In the genomic region with DNA sequence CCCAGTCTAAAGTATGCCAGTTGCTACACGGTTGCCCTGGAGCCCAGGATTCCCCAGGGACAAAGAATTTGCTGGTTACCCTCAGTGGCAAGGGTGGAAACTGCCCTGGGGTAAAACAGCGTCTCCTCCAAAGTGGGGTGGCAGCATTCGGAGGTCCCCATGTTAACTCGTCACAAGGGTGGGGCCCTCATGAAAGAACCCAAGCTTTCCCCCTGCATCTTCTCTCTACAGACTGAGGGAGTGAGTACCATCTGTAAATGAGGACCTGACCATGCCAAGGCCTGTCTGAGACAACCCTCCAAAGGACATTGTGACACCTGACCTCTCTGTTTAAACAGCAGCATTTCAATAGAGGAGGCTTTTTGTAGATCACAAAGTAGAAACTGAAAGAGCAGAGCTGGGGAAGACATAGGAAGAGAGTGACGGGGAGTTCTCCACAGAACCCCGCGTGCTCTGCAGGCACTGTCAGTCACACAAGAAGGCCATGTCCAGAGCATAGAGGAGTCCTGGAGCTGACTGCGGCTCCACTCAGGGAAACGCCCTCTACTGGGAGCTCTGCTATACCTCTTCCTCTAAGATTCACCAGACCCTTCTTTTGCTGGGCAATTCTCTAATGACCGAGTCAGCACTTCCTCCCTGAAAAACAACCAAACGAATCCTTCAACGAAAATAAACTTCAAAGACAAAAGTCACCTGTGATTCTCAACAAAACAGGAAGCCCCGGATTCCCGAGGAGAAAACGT, we compare ENCODE assay signal across 10 mouse cellular contexts. TPM values are rescaled to one million over a fixed set of nuclear protein-coding genes. Genes with fewer than 3 reads are reported as not detected.
A peak's percentile ranks its signal among the peaks of the same experiment; 100 is the strongest.
DNase-seq lines count a peak whose midpoint lies in the region; ATAC-seq lines count a peak whose summit lies in the region.
"Had no signal": no experiment of that assay in that cellular context is flagged by ENCODE, and none has a peak within 500 bp of the region (broad histone marks: within the 10 kb centered on the region; RNA-seq: fewer than 3 reads in every experiment).

No protein-coding gene starts in this region.

- no peak overlapping the region for H3K27ac ChIP-seq in kidney, embryonic 16.5 days (ENCODE audit: low read length)
- H3K27ac ChIP-seq in kidney, embryonic 14.5 days (ENCODE audit: low read depth, low read length): no peak overlapping the region
- no peak overlapping the region for H3K27ac ChIP-seq in midbrain, embryonic 16.5 days (ENCODE audit: low read length)
- H3K27ac ChIP-seq: embryonic facial prominence, embryonic 13.5 days; macrophage had no signal

- 38% methylated on average over 15 of the region's 15 CpGs for WGBS in kidney, embryonic 16.5 days
- WGBS in kidney, embryonic 14.5 days: 38% methylated on average over 15 of the region's 15 CpGs
- 35% methylated on average over 15 of the region's 15 CpGs for WGBS in midbrain, embryonic 16.5 days

- no peaks in the 10 kb centered on the region for H3K4me1 ChIP-seq in kidney, embryonic 16.5 days (ENCODE audit: insufficient read depth, low read length)
- no peaks in the 10 kb centered on the region for H3K4me1 ChIP-seq in kidney, embryonic 14.5 days (ENCODE audit: control insufficient read depth, insufficient read depth, low read length)
- H3K4me1 ChIP-seq in midbrain, embryonic 16.5 days (ENCODE audit: control insufficient read depth, insufficient read depth, low read length): peaks cover 3% of the 10 kb centered on the region; the same call in 1 of the 2 replicates
- H3K4me1 ChIP-seq: embryonic facial prominence, embryonic 13.5 days had no signal

- 0 out of 2 replicates have a peak, but pooled peaks have one; percentile 54 for ATAC-seq in kidney, embryonic 16.5 days (ENCODE audit: low FRiP score, low TSS enrichment)
- ATAC-seq in kidney, embryonic 14.5 days (ENCODE audit: low FRiP score, low TSS enrichment): no peak
- peak; percentile 93 for ATAC-seq in common myeloid progenitor, adult 5-6 weeks (replicated peaks; ENCODE audit: low read depth, poor library complexity, severe bottlenecking)
- ATAC-seq in midbrain, embryonic 16.5 days: no peak

- intact Hi-C loops in gastrocnemius, postnatal 36 days (cut with DNase I): no loop called here

- no peaks in the 10 kb centered on the region for H3K36me3 ChIP-seq in kidney, embryonic 16.5 days (ENCODE audit: insufficient read depth, low read length)
- H3K36me3 ChIP-seq in kidney, embryonic 14.5 days (ENCODE audit: control insufficient read depth, insufficient read depth, low read length): no peaks in the 10 kb centered on the region
- no peaks in the 10 kb centered on the region for H3K36me3 ChIP-seq in midbrain, embryonic 16.5 days (ENCODE audit: control insufficient read depth, insufficient read depth, low read length)
- H3K36me3 ChIP-seq: embryonic facial prominence, embryonic 13.5 days had no signal

- no peak overlapping the region for H3K9ac ChIP-seq in kidney, embryonic 16.5 days (replicated peaks; ENCODE audit: low read length)
- no peak overlapping the region for H3K9ac ChIP-seq in kidney, embryonic 14.5 days (ENCODE audit: low read depth, low read length)
- H3K9ac ChIP-seq in midbrain, embryonic 16.5 days (ENCODE audit: low read depth, low read length): 0 out of 2 replicates have a peak overlapping the region, but pooled peaks have one; percentile 11
- H3K9ac ChIP-seq: embryonic facial prominence, embryonic 13.5 days had no signal

- DNase-seq in MEL-GATA-1-ER (ENCODE audit: extremely low read depth, low read depth): peak; percentile 29
- DNase-seq in kidney, postnatal 25 days: peak; percentile 47 to 52
- DNase-seq in frontal cortex, postnatal 10 days (ENCODE audit: low spot score in 2 of 2): no peak
- no peak for DNase-seq in gastrocnemius, postnatal 36 days

- H3K4me2 ChIP-seq in kidney, embryonic 16.5 days (replicated peaks; ENCODE audit: low read depth, low read length): no peak overlapping the region
- H3K4me2 ChIP-seq in kidney, embryonic 14.5 days (replicated peaks; ENCODE audit: low read depth, low read length): no peak overlapping the region
- no peak overlapping the region for H3K4me2 ChIP-seq in midbrain, embryonic 16.5 days (ENCODE audit: low read length)
- H3K4me2 ChIP-seq: embryonic facial prominence, embryonic 13.5 days had no signal

- H3K4me3 ChIP-seq in kidney, embryonic 16.5 days (ENCODE audit: low read length): no peak overlapping the region
- no peak overlapping the region for H3K4me3 ChIP-seq in kidney, embryonic 14.5 days (ENCODE audit: low read length)
- H3K4me3 ChIP-seq in midbrain, embryonic 16.5 days (ENCODE audit: low read depth, low read length): no peak overlapping the region
- H3K4me3 ChIP-seq: embryonic facial prominence, embryonic 13.5 days had no signal

- H3K27me3 ChIP-seq in kidney, embryonic 16.5 days (ENCODE audit: insufficient read depth, low read length): peaks cover 2% of the 10 kb centered on the region; the same call in 1 of the 2 replicates
- H3K27me3 ChIP-seq in kidney, embryonic 14.5 days (ENCODE audit: control insufficient read depth, insufficient read depth, low read length): no peaks in the 10 kb centered on the region
- H3K27me3 ChIP-seq in midbrain, embryonic 16.5 days (ENCODE audit: control insufficient read depth, insufficient read depth, low read depth, low read length): no peaks in the 10 kb centered on the region; the same call in 1 of the 2 replicates

- H3K9me3 ChIP-seq in kidney, embryonic 16.5 days (ENCODE audit: low read length): no peaks in the 10 kb centered on the region
- no peaks in the 10 kb centered on the region for H3K9me3 ChIP-seq in kidney, embryonic 14.5 days (ENCODE audit: control insufficient read depth, low read length)
- no peaks in the 10 kb centered on the region for H3K9me3 ChIP-seq in midbrain, embryonic 16.5 days (replicated peaks; ENCODE audit: control insufficient read depth, low read length, poor library complexity, severe bottlenecking)
- H3K9me3 ChIP-seq: embryonic facial prominence, embryonic 13.5 days had no signal

RNA-seq across cellular contexts. Expression of gene Lpcat1, which starts 49.3 kb away (rescaled TPM):
- 31.1 and 35.1 TPM in 2 replicates for polyA plus RNA-seq in kidney, embryonic 16.5 days (2015; fragmentation: Nextera tagmentation; extraction: Ambion mirVana)
- polyA plus RNA-seq in kidney, embryonic 14.5 days (2014; fragmentation: Nextera tagmentation; extraction: Ambion mirVana): 39.8 and 45.0 TPM in 2 replicates
- 14.2 and 18.7 TPM in 2 replicates for total RNA-seq in common myeloid progenitor, adult 5-6 weeks (2017)
- 75.7 and 78.3 TPM in 2 replicates for polyA plus RNA-seq in midbrain, embryonic 16.5 days (2015; fragmentation: Nextera tagmentation; extraction: Ambion mirVana)
- 1 to 10 TPM; 2.7 TPM for total RNA-seq in gastrocnemius, postnatal 36 days (2021)

Comparison
In these comparisons a context has a peak if more than half of its experiments do, and no peak if none do; other contexts are left out.
1. ATAC-seq: peak in kidney, embryonic 16.5 days (single experiment) and common myeloid progenitor, adult 5-6 weeks (single experiment); none in kidney, embryonic 14.5 days (single experiment) and midbrain, embryonic 16.5 days (single experiment).
2. DNase-seq: peak in MEL-GATA-1-ER (single experiment) and kidney, postnatal 25 days (2 of 2); none in frontal cortex, postnatal 10 days (0 of 2) and gastrocnemius, postnatal 36 days (0 of 2).